Mouse (Mus musculus) intestine, embryonic 14.5 days (tissue): ENCODE data around the gene Sphk2. TPM values are rescaled to one million over a fixed set of nuclear protein-coding genes. Genes with fewer than 3 reads are reported as not detected.

Experiments used
- ATAC-seq: fragments of 200-750 bp; cut with Nextera tagmentation; replicated peaks from 2 replicates; pipeline ENCODE4 v1.8.0; 2017; ENCODE audit warnings: low read depth, moderate number of reproducible peaks, moderate TSS enrichment, moderate library complexity; ENCODE audit not compliant: low FRiP score, low TSS enrichment
- DNase-seq: peaks from one replicate; pipeline ENCODE4 v3.0.0-alpha.2; 2018; ENCODE audit warnings: low spot score
- H3K27ac ChIP-seq: fragments of 300-500 bp; sonication (generic); 2 replicates; pipeline ENCODE4 v1.5.1; 2014; ENCODE audit warnings: low read depth, mild to moderate bottlenecking, control low read depth
- H3K27me3 ChIP-seq: fragments of 300-500 bp; sonication (generic); replicated peaks from 2 replicates; pipeline ENCODE4 v1.6.1; 2014; ENCODE audit warnings: low read length, control low read depth; ENCODE audit not compliant: control insufficient read depth, insufficient read depth
- H3K36me3 ChIP-seq: fragments of 300-500 bp; sonication (generic); 2 replicates; pipeline ENCODE4 v1.6.1; 2014; ENCODE audit warnings: low read length, control low read depth; ENCODE audit not compliant: control insufficient read depth, insufficient read depth
- H3K4me1 ChIP-seq: fragments of 300-500 bp; sonication (generic); replicated peaks from 2 replicates; pipeline ENCODE4 v1.6.1; 2014; ENCODE audit warnings: low read length, control low read depth, mixed read lengths; ENCODE audit not compliant: control insufficient read depth, insufficient read depth
- H3K4me2 ChIP-seq: fragments of 300-500 bp; sonication (generic); 2 replicates; pipeline ENCODE4 v1.6.1; 2014; ENCODE audit warnings: low read length
- H3K4me3 ChIP-seq: fragments of 300-500 bp; sonication (generic); 2 replicates; pipeline ENCODE4 v1.5.1; 2014; ENCODE audit warnings: low read depth, low read length, control low read depth, mixed read lengths
- H3K9ac ChIP-seq: fragments of 300-500 bp; sonication (generic); 2 replicates; pipeline ENCODE4 v1.6.1; 2014; ENCODE audit warnings: mild to moderate bottlenecking, low read length
- H3K9me3 ChIP-seq: fragments of 300-500 bp; sonication (generic); 2 replicates; pipeline ENCODE4 v1.6.1; 2016; ENCODE audit warnings: low read length, control low read depth; ENCODE audit not compliant: control insufficient read depth
- WGBS: fragments of 180-500 bp; shearing (Covaris S2); extraction: QIAGEN DNeasy Blood & Tissue Kit; methylation state at CpG from one replicate; pipeline ENCODE4 v1.1.7; 2014; 5-methylcytosine and 5-hydroxymethylcytosine counted together
- polyA plus RNA-seq: library from polyadenylated mRNA; unstranded; fragments of >200 nt; fragmentation: Nextera tagmentation; extraction: Ambion mirVana; gene quantifications from 2 replicates; pipeline ENCODE4 v1.2.1, GENCODE M21; 2014

Gene Sphk2
- polyA plus RNA-seq, 1 experiment from 2014 or later: 28.1 TPM

- Histone ChIP-seq H3K27ac (no peak overlapping the region), H3K4me3 (no peak overlapping the region), H3K4me2 (no peak overlapping the region), H3K9me3 (no peaks in the 10 kb centered on the region), H3K36me3 (no peaks in the 10 kb centered on the region), H3K4me1 (peaks cover 22% of the 10 kb centered on the region), H3K27me3 (no peaks in the 10 kb centered on the region), H3K9ac (no peak overlapping the region)
- WGBS: 69% methylated on average over 3 of the region's 3 CpGs
- ATAC-seq: no peak
- no peak for DNase-seq
Observed at GRCm38 (mm10) chr7:45686841-45687240, 31.0 kb downstream of the Sphk2 start.

- 25% methylated on average over 10 of the region's 10 CpGs for whole genome bisulfite sequencing
- H3K4me2 ChIP-seq: peak overlapping the region; percentile 31
- no peak overlapping the region for H3K4me3 ChIP-seq
- H3K27ac ChIP-seq: peak overlapping the region; percentile 65
- H3K4me1 ChIP-seq: peaks cover 22% of the 10 kb centered on the region
- no peaks in the 10 kb centered on the region for H3K9me3 ChIP-seq
- H3K36me3 ChIP-seq: no peaks in the 10 kb centered on the region
- peak overlapping the region; percentile 21; the same call in 1 of the 2 replicates for H3K9ac ChIP-seq
- H3K27me3 ChIP-seq: no peaks in the 10 kb centered on the region
- ATAC-seq (no peak), DNase-seq (peak; percentile 52)
Observed at GRCm38 (mm10) chr7:45685811-45686210, 32.0 kb downstream of the Sphk2 start.

DNA sequence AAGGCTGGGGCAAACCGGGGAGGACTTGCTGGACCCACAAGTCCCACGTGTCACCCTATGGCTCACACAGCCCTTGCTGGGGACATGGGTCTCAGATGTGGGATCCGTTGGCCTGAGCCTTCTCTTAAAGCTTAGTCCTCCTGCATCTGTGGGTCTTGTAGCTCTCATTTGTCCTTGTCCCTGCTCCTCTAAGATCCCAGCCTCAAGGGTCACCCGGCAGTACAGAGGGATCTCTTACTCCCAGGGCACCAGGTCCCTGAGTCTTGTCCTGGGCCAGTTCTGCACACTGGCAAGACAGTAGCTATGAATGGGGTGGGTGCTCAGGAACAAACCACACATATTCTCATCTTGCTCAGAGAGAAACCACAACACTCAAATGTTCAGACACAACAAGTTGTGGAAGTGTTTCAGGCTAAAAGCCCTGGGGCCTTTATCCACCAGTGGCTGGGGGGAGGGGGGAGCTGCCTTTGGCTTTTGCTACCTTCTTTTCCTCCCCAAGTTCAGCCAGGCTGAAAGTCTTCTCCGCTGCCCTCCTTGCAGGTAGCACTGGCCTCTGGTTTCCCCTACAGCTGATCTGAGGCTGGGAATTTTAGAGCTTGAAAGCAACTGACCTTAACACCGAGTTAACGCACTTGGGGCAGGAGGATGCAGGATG, 34.3 kb downstream of the Sphk2 start, which contains the start of gene Ntn5:
Ntn5 (plus strand) TSS at position 627 of the 655 bp plus-strand sequence.
- no peaks in the 10 kb centered on the region for H3K27me3 ChIP-seq
- 84% methylated on average over 7 of the region's 7 CpGs for WGBS
- H3K4me2 ChIP-seq: no peak within 1 kb of the TSS
- no peak within 1 kb of the TSS for H3K9ac ChIP-seq
- H3K27ac ChIP-seq: no peak within 1 kb of the TSS; the same call in 1 of the 2 replicates
- no peak for DNase-seq
- H3K9me3 ChIP-seq: no peaks in the 10 kb centered on the region
- no peaks in the 10 kb centered on the region for H3K36me3 ChIP-seq
- ATAC-seq: no peak
- peaks cover 24% of the 10 kb centered on the region for H3K4me1 ChIP-seq
- H3K4me3 ChIP-seq: no peak within 1 kb of the TSS

DNA sequence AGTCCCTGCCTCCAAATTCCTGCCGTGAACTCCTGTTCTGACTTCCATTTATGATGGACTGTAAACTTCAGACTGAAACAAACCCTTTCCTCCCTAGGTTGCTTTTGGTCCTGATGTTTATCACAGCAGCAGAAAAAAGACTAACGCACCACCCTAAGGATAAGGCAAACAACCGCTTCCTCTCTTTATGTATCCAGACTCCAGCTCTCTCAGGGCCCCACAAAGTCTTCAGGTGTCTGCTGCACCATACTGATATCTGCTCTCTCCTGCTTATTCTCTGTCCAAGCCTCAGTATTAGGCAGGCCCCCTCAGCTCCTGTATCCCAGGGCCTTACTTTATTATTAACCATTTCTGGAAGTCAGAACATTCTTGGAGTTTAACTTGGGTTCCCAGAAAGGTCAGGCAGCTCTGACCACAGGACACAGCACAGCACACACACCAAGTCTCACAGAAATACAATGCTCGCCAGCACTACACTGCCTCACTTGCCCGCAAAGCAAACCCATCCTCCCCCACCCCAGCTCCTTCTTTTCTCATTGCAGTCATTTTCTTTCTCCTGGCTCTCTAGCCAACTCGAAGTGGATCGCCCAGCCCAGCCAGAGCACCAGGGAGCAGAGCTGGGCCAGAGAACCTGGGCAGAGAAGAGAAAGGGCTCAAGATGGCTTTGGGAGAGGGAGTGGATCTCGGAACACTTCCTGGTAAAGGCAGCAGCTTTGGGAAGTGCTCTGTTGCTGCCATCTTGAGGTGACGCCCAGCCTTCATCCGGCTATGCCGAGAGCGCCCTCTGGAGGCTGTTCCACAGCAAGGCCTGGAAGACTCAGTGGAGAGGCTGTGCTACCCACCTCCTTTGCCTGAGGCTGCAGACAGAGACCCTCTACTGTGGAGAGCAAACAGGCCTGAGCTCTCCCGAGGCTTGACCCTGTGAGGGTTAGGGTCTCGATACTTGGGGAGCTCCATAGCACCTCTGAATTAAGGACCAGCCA, 35.4 kb downstream of the Sphk2 start:
- WGBS: 28% methylated on average over 14 of the region's 14 CpGs
- Histone ChIP-seq H3K27me3 (no peaks in the 10 kb centered on the region), H3K4me2 (peak overlapping the region; percentile 35; the same call in 1 of the 2 replicates), H3K9ac (no peak overlapping the region), H3K4me3 (no peak overlapping the region; the same call in 1 of the 2 replicates), H3K27ac (no peak overlapping the region), H3K4me1 (peaks cover 24% of the 10 kb centered on the region), H3K36me3 (no peaks in the 10 kb centered on the region), H3K9me3 (no peaks in the 10 kb centered on the region)
- DNase-seq: peak; percentile 91
- peak; percentile 48 for ATAC-seq

- ATAC-seq (no peak), DNase-seq (no peak)
- Histone ChIP-seq H3K36me3 (no peaks in the 10 kb centered on the region), H3K4me3 (no peak overlapping the region), H3K9me3 (no peaks in the 10 kb centered on the region), H3K27ac (no peak overlapping the region), H3K4me2 (no peak overlapping the region), H3K27me3 (no peaks in the 10 kb centered on the region), H3K4me1 (peaks cover 21% of the 10 kb centered on the region), H3K9ac (no peak overlapping the region)
- 74% methylated on average over 8 of the region's 8 CpGs for WGBS
Observed at GRCm38 (mm10) chr7:45681046-45681736, 36.6 kb downstream of the Sphk2 start.

GRCm38 (mm10) chr7:45679966-45680621, 37.7 kb downstream of the Sphk2 start:
- Histone ChIP-seq H3K9me3 (no peaks in the 10 kb centered on the region), H3K36me3 (no peaks in the 10 kb centered on the region), H3K27me3 (no peaks in the 10 kb centered on the region), H3K27ac (no peak overlapping the region), H3K4me1 (peaks cover 10% of the 10 kb centered on the region), H3K4me2 (no peak overlapping the region), H3K4me3 (no peak overlapping the region), H3K9ac (no peak overlapping the region)
- ATAC-seq (no peak), DNase-seq (no peak)
- 71% methylated on average over 14 of the region's 14 CpGs for WGBS

GRCm38 (mm10) chr7:45678513-45678912, 39.3 kb downstream of the Sphk2 start:
- Histone ChIP-seq H3K4me3 (no peak overlapping the region), H3K27me3 (no peaks in the 10 kb centered on the region), H3K9me3 (no peaks in the 10 kb centered on the region), H3K4me1 (peaks cover 9% of the 10 kb centered on the region), H3K4me2 (no peak overlapping the region), H3K9ac (no peak overlapping the region), H3K36me3 (no peaks in the 10 kb centered on the region), H3K27ac (no peak overlapping the region)
- ATAC-seq: no peak
- no peak for DNase-seq
- WGBS: 92% methylated on average over 14 of the region's 14 CpGs
